Mouse (Mus musculus) urinary bladder, adult 18-20 months (tissue): ENCODE data around the gene Dpy19l1.

ENCODE experiments used
- DNase-seq, 2 experiments: peaks; one replicate each; pipeline ENCODE4 v3.0.0; 2022; ENCODE audit warnings: low spot score in 2 of 2, mixed read lengths in 2 of 2

The Dpy19l1 gene

GRCm38 (mm10) chr9:24470166-24470565 lies 32.8 kb downstream of the Dpy19l1 start:
- DNase-seq, result no peak

DNA sequence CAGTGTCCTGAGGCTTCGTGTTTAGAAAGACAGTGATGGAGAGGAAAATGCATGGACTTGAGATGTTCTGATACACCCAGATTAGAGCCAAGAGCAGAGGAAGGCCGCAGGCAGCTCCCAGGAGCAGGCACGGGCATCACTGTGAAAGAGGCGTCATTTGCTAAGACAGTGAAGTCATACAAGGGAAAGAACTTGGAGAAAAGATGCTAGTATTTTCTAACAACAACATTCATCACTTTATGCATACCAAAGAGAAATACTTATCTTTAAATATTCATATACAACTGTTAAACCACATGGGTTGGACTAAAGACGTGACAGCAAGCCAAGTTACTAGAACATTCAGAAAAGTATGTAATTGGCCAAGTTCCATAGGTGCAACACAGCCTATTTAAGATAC lies 35.8 kb downstream of the Dpy19l1 start:
- DNase-seq, result no peak

DNA sequence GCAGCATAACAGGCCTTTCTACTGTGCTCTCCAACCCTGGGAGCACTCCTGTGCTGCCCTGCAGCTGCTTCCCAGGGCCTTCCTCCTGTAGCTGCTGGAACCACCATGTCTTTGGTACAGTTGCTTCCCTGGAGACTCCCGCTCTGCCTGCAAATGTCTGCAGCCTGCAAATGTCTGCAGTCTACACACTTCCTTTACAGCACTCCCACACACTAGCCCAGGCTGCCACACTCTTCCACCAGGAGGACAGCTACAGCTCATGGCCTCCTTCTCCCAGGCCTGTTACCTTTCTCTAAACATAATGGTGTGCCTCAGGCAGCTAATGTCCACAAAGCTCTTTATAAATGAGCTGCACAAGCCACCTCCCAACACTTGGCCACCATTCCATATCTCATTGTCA lies 36.3 kb downstream of the Dpy19l1 start:
- DNase-seq, result no peak

DNA sequence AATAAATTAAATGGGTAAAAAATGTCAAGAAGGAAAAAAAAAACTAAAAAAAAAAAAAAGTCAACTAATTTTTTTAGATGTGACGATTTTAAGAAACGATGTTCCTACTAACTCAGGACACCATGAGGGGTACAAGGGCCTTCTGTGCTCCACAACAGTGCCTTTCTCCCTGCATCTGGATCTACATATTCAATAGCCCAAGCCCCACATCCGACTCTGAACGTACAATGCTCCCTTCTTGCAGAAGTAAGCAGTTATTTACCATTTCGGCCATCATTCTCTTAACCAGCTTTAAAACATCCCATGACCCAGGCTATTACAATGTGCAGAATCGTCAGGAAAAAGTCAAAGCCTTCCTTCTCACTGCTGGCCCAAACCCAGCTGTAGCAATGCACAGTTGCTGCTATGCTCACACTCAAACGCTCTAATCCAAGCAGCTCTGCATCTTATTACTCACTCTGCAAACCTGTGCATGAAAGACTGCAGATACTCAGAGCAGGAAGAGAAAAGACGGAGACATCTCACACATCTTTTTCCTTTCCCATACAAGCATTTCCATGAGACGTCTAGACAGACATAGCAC lies 41.5 kb downstream of the Dpy19l1 start:
- DNase-seq, result no peak

DNA sequence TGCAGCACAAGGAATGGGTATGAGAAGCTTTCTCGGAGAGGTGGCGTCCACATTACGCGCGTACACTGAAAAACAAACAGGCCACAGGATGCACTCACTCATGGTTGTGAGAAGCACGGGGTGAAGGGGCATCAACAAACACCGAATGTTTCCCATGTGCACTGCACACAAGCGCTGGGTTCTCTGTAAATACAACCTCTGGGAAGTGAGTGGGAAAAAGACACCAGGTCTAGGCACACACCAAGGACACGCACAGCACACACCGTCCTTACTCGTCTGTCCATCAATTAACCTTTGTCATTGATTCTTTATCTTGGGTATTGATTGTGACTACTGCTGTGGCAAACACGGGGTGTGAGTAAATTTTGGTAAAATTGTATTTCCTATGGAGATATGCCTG lies 49.1 kb downstream of the Dpy19l1 start:
- DNase-seq, result no peak

DNA sequence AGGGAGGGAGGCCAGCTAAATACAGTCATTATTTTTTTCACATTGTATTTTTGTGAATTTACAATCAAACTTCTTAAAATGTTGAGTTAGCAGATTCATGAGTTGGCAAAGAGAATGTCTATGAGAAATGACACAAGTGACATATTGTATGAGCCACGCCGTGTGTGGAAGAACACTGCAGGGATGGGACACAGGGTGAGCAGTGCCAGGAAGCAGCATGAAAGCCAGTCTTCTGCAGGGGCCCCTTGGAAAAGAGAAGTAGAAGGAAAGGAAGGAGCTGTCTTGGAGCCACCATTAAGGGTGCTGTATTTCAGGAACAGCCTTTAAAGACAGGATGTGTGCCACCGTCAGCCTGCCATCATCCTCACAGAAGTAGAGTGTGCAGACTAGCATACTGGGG lies 52.0 kb downstream of the Dpy19l1 start:
- no peak for DNase-seq

DNA sequence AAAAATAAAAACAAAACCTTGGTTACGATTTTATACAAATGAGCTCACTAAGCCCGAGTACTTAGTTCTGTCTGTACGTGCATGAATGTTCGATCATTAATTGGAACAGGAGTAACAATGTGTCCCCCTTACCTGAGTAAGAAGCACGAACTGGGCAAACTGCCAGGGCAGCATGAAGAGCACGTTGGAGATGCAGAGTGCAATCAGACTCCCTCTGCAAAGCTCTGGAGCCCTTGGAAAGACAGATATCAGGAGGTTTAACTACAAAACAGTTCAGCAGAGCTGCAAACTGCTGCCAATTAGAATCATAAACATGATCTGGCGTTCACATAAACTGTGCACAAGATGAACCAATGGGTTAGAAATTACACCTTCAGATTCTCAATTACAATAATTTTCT lies 52.4 kb downstream of the Dpy19l1 start:
- DNase-seq, result no peak

DNA sequence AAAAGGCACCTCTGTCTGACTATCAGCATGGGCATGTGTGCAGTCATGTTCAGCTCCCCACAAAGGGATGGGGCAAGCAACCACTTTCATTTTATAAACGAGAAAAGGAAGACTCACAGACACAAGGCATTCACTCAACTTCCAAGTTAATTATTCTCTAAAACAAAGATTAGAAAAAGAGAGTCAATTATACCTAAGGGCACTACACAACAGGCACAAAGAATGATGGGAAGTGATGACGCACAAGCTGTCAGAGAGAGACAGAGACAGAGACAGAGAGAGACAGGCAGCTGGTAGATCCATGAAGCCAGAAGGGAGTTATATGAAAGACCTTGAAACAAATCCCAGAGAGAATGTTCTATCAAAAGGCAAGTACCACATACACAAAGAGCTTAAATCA lies 68.0 kb downstream of the Dpy19l1 start:
- DNase-seq, result no peak

DNA sequence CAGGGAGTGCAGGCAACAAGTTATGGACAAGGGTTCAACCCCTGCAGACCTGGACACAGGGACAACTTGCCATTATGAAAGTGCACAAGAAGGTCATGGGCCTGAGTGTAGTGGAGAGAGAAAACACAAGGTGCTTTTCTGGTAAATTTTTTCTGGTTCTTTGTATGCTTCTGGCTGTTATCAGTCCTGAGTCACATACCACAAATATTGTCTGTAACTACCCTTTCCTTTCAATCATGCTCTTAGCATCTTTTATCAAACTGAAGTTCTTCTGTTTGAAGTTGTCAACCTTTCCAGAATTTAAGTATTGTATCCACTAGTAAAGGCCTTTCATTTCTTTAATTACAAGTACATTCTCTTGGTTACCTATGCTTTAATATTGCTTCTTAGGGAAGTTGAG lies 73.2 kb downstream of the Dpy19l1 start:
- DNase-seq, result no peak

GRCm38 (mm10) chr9:24425679-24426078 lies 77.3 kb downstream of the Dpy19l1 start:
- DNase-seq, result no peak

GRCm38 (mm10) chr9:24423241-24423640 lies 79.7 kb downstream of the Dpy19l1 start:
- no peak for DNase-seq

- DNase-seq, result no peak
Measured at GRCm38 (mm10) chr9:24421888-24422287, 81.1 kb downstream of the Dpy19l1 start.

- DNase-seq, result no peak
Measured at GRCm38 (mm10) chr9:24421221-24421620, 81.7 kb downstream of the Dpy19l1 start.

GRCm38 (mm10) chr9:24420144-24420543 lies 82.8 kb downstream of the Dpy19l1 start:
- DNase-seq, result no peak

DNA sequence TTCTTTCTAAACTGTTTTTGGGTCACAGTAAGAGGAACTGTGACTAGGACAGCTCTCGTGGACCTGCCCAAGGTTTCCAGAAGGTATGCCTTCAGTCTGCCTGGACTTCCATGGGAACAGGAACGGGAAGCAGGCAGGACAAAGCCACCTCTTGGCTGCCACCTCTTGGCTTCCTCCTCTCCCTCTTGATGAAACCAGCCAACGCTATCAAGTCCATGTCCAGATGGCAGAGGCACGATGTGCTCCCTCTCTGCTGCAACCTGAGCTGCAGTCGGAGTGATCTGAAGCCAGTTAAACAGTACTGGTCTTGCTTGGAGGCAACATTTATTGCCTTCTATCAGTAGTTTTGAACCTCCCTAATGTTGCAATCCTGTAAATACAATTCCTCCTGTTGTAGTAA lies 84.7 kb downstream of the Dpy19l1 start:
- no peak for DNase-seq

DNA sequence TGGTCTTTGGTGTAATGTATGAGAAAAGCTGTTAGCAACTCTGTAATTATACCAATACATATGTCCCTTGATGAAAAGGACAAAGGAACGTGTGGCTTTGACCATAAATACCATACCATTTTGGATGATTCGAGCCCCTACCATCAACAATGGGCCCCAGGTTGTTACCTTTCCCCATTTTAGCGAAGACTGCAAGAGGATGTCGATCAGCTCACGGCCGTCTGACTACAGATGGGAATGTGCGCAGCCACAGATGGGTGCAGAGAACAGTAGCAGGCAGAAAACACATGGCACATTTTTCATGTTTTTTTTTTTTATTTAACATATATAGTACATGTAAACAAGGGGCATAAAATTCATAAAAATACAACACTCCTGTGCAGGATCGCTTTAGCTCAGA lies 91.5 kb downstream of the Dpy19l1 start:
- DNase-seq, result no peak

GRCm38 (mm10) chr9:24410439-24410838 lies 92.5 kb downstream of the Dpy19l1 start:
- no peak for DNase-seq

GRCm38 (mm10) chr9:24407992-24408391 lies 94.9 kb downstream of the Dpy19l1 start:
- DNase-seq, result no peak

GRCm38 (mm10) chr9:24394146-24394545 lies 108.8 kb downstream of the Dpy19l1 start:
- DNase-seq, result no peak

- DNase-seq, result no peak
Measured at GRCm38 (mm10) chr9:24390807-24391370, 112.1 kb downstream of the Dpy19l1 start.

DNA sequence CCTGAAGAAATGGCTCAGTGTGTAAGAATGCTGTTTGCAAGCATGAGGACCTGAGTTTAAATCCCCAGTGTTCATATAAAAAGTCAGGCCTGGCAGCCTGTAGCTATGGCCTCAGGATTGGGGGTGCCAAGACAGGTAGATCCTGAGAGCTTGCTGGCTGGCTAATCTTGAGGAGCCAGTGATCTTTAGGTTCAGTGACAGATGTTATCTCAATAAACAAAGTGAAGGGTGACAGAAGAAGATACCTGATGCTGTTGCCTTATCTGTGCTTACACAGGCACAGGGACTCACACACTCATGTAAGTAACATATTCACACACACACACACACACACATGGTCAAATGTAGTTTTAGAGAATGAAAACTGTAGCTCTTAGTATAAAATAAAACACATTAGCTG lies 115.7 kb downstream of the Dpy19l1 start:
- no peak for DNase-seq

DNA sequence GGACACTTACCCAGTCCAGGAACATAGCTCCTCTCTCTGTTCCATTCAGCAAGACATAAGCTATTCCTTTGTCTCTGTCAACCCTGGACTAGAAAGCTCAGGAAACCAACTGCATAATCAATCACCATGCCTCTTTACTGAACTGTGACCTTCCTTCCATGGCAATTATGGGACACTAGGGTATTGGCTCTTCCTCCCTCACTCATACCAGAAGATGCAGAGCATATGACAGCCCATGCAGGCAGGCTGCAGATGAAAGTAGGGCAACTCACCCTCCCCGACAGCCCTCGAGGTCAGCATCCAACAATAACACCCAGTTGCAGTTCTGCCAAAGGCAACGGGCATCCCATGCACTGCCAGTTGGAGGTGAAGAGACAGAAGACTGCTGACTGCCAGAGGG lies 123.6 kb downstream of the Dpy19l1 start:
- no peak for DNase-seq

DNA sequence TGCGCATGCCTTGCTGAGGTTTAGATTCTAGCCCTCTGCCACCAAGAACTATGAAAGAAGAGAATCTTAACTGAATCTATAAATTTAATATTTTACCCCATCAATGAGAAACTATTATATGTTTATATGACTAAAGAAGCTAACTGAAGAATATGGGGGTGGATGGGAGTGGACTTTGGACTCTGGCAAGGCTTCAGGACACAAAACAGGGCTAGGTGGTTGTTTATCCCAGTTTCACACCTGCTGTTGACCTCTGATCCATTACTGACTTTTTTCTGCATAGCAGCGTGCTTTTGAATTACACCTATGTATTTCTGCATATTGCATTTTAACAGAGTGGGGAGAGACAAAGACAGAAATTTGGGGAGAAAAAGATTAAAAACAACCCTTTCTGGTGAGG lies 124.1 kb downstream of the Dpy19l1 start:
- no peak for DNase-seq
